Mouse (Mus musculus) liver, adult 2 months (tissue): Measurements from ENCODE around the gene Myh13.

ENCODE experiments used
- CTCF ChIP-seq: fragments of 200-500 bp; IDR thresholded peaks from 2 replicates; pipeline ENCODE4 v1.5.1; 2011; ENCODE audit warnings: low read depth, low read length, control low read depth
- POLR2A ChIP-seq: fragments of 200-500 bp; IDR thresholded peaks from 2 replicates; pipeline ENCODE4 v1.6.1; 2011; ENCODE audit warnings: low read length, control low read depth; ENCODE audit not compliant: insufficient read depth; ENCODE audit errors: extremely low read depth

- TF ChIP-seq POLR2A (no peak), CTCF (no peak)
Measured at GRCm38 (mm10) chr11:67379703-67380510, 58.4 kb downstream of the Myh13 start.
